Mouse (Mus musculus) bone marrow macrophage, adult 2 months (primary cell): ENCODE measurements around the gene Agap1.

Source experiments
- CTCF ChIP-seq: IDR thresholded peaks from 2 replicates; pipeline ENCODE4 v1.5.1; 2012; ENCODE audit warnings: low read depth, mild to moderate bottlenecking, low read length, moderate library complexity
- POLR2A ChIP-seq: IDR thresholded peaks from 2 replicates; pipeline ENCODE4 v1.6.1; 2012; ENCODE audit warnings: mild to moderate bottlenecking, low read depth, low read length, borderline replicate concordance

DNA sequence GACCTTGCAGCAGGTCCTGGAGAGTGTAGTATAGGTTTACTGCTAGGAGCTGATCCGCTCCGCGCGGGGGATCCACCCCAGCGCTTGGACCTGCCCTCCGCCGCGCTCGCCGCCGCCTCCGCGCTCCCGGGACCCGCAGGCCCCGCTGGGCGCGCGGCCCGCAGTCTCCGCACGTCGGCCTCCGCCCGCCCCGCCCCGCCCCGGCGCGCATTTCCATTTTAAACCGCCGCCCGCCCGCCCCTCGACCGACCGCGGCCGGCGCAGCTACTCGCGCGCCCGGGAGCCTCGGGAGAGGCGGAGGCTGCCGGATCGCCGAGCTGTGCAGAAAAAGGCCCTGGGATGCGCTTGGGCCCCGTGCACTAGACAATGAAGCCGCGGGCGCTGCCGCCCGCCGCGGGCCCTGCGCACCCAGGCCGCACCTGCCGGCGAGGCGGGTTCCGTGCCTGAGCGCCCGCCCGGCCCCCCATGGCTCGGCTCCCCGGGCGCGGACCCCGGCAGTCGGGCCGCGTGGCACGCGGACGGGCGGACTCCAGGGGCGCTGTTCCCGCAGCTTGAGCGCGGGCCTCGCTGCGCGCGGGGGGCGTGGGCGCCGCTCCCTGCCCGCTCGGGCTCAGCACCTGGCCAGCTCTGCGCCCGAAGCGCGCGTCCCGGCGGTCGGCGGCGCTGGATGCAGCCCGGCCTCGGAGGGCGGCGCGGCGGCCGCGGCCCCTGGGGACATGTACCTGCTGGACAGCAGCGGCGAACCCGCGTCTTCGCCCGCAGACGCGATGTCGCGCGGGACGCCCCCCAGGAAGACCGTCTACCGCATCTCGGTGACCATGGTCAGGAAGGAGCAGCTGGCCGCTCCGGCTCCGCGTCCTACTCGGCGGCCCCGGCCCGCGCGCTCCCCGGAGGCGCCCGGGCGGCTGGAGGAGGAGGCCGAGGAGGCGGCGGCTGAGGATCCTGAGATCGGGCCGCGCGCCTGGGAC, 125.7 kb downstream of the Agap1 start:
- TF ChIP-seq CTCF (no peak), POLR2A (no peak)
